Mouse (Mus musculus) hindbrain, embryonic 12.5 days (tissue): ENCODE data around the gene Serpinb13. TPM values are rescaled to one million over a fixed set of nuclear protein-coding genes. Genes with fewer than 3 reads are reported as not detected.
"Not testable (repeated sequence)": the region's sequence is repeated elsewhere in the genome, so short reads cannot be mapped to it uniquely, and the experiment has no call there.

Experiments
- ATAC-seq: fragments of 200-750 bp; cut with Nextera tagmentation; 2 replicates; pipeline ENCODE4 v1.8.0; 2017; ENCODE audit warnings: moderate TSS enrichment; ENCODE audit not compliant: low FRiP score
- H3K27ac ChIP-seq: fragments of 300-500 bp; sonication (generic); 2 replicates; pipeline ENCODE4 v1.5.1; 2016; ENCODE audit warnings: mild to moderate bottlenecking
- H3K27me3 ChIP-seq: fragments of 300-500 bp; sonication (generic); 2 replicates; pipeline ENCODE4 v1.6.1; 2016; ENCODE audit warnings: mild to moderate bottlenecking
- H3K36me3 ChIP-seq: fragments of 300-500 bp; sonication (generic); 2 replicates; pipeline ENCODE4 v1.6.1; 2016; ENCODE audit warnings: mild to moderate bottlenecking
- H3K4me1 ChIP-seq: fragments of 300-500 bp; sonication (generic); 2 replicates; pipeline ENCODE4 v1.6.1; 2016
- H3K4me2 ChIP-seq: fragments of 300-500 bp; sonication (generic); replicated peaks from 2 replicates; pipeline ENCODE4 v1.6.1; 2016; ENCODE audit warnings: mild to moderate bottlenecking
- H3K4me3 ChIP-seq: fragments of 300-500 bp; sonication (generic); 2 replicates; pipeline ENCODE4 v1.5.1; 2016; ENCODE audit warnings: mild to moderate bottlenecking
- H3K9ac ChIP-seq: fragments of 300-500 bp; sonication (generic); 2 replicates; pipeline ENCODE4 v1.6.1; 2016; ENCODE audit warnings: mild to moderate bottlenecking, moderate library complexity
- H3K9me3 ChIP-seq: fragments of 300-500 bp; sonication (generic); replicated peaks from 2 replicates; pipeline ENCODE4 v1.6.1; 2016; ENCODE audit warnings: mild to moderate bottlenecking
- WGBS: fragments of 180-500 bp; shearing (Covaris S2); methylation state at CpG from one replicate; pipeline ENCODE4 v1.1.7; 2016; 5-methylcytosine and 5-hydroxymethylcytosine counted together
- polyA plus RNA-seq: library from polyadenylated mRNA; unstranded; fragments of >200 nt; fragmentation: Nextera tagmentation; extraction: Ambion mirVana; gene quantifications from 2 replicates; pipeline ENCODE4 v1.2.1, GENCODE M21; 2016

The Serpinb13 gene
- polyA plus RNA-seq, 1 experiment from 2014 or later, result not detected

DNA sequence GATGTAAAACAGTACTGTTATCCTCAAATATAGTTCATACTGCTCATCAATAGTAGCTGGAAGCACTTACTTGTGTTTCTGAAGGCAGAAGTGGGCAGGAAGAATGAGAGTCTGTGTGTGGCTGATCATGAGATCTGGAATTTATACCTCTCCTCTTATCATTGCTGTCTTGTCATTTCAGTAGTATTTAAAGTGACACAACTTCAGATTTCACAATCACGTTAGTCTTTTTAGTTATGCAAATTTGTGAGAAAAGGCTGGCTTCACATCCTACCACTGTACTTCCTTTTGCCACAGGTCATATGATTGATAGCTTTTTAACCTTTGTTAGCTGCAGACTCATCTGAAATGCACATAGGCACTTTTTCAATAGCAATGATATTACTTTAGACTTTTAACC, 45.1 kb downstream of the Serpinb13 start:
- no peaks in the 10 kb centered on the region for H3K4me1 ChIP-seq
- H3K36me3 ChIP-seq, result no peaks in the 10 kb centered on the region
- H3K4me3 ChIP-seq, result no peak overlapping the region
- no peak overlapping the region for H3K27ac ChIP-seq
- 67% methylated on average over 1 of the region's 1 CpGs for WGBS
- no peak overlapping the region for H3K9ac ChIP-seq
- H3K27me3 ChIP-seq, result no peaks in the 10 kb centered on the region
- no peaks in the 10 kb centered on the region for H3K9me3 ChIP-seq
- ATAC-seq, result no peak
- no peak overlapping the region for H3K4me2 ChIP-seq

DNA sequence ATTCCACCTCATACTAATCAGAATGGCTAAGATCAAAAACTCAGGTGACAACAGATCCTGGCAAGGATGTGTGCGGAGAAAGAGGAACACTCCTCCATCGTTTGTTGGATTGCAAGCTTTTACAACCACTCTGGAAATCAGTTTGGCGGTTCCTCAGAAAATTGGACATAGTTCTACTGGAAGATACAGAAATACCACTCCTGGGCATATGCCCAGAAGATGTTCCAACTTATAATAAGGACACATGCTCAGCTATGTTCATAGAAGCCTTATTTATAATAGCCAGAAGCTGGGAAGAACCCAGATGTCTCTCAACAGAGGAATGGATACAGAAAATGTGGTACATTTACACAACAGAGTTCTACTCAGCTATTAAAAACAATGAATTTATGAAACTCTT, 53.5 kb downstream of the Serpinb13 start:
- H3K4me2 ChIP-seq, H3K9ac ChIP-seq, H3K4me3 ChIP-seq, H3K9me3 ChIP-seq, ATAC-seq, H3K27me3 ChIP-seq, H3K4me1 ChIP-seq, H3K27ac ChIP-seq, H3K36me3 ChIP-seq: not testable (repeated sequence)
- 86% methylated on average over 3 of the region's 3 CpGs for WGBS

Other genes starting within 250 kb of the Serpinb13 start
- gene Kdsr, start 221.3 kb upstream of the Serpinb13 start, polyA plus RNA-seq, result 10.6 and 11.8 TPM in 2 replicates
- 67.7 and 74.1 TPM in 2 replicates for gene Vps4b, start 184.3 kb upstream of the Serpinb13 start, polyA plus RNA-seq
- 0.21 and 0.38 TPM in 2 replicates for gene Serpinb5, start 119.8 kb upstream of the Serpinb13 start, polyA plus RNA-seq
- not detected in 2 replicates for gene Serpinb12, start 46.5 kb upstream of the Serpinb13 start, polyA plus RNA-seq
- not detected in 2 replicates for gene Serpinb3a, start 71.3 kb downstream of the Serpinb13 start, polyA plus RNA-seq
- not detected in 2 replicates for gene Serpinb3d, start 102.5 kb downstream of the Serpinb13 start, polyA plus RNA-seq